Mouse (Mus musculus) kidney, embryonic 14.5 days (tissue): ENCODE results near the gene Mlxip. TPM values are rescaled to one million over a fixed set of nuclear protein-coding genes. Genes with fewer than 3 reads are reported as not detected.

Experiments used
- ATAC-seq: fragments of 200-750 bp; cut with Nextera tagmentation; 2 replicates; pipeline ENCODE4 v1.8.0; 2017; ENCODE audit warnings: moderate number of reproducible peaks, mild to moderate bottlenecking, moderate TSS enrichment, moderate library complexity; ENCODE audit not compliant: low FRiP score, low TSS enrichment
- H3K27ac ChIP-seq: fragments of 300-500 bp; sonication (generic); 2 replicates; pipeline ENCODE4 v1.5.1; 2014; ENCODE audit warnings: low read depth, mild to moderate bottlenecking, low read length, moderate library complexity, mixed read lengths
- H3K27me3 ChIP-seq: fragments of 300-500 bp; sonication (generic); 2 replicates; pipeline ENCODE4 v1.6.1; 2014; ENCODE audit warnings: mild to moderate bottlenecking, low read length; ENCODE audit not compliant: control insufficient read depth, insufficient read depth
- H3K36me3 ChIP-seq: fragments of 300-500 bp; sonication (generic); 2 replicates; pipeline ENCODE4 v1.6.1; 2014; ENCODE audit warnings: low read length, mixed read lengths; ENCODE audit not compliant: control insufficient read depth, insufficient read depth
- H3K4me1 ChIP-seq: fragments of 300-500 bp; sonication (generic); 2 replicates; pipeline ENCODE4 v1.6.1; 2014; ENCODE audit warnings: low read length, mixed read lengths; ENCODE audit not compliant: control insufficient read depth, insufficient read depth
- H3K4me2 ChIP-seq: fragments of 300-500 bp; sonication (generic); replicated peaks from 2 replicates; pipeline ENCODE4 v1.6.1; 2014; ENCODE audit warnings: low read depth, mild to moderate bottlenecking, low read length
- H3K4me3 ChIP-seq: fragments of 300-500 bp; sonication (generic); 2 replicates; pipeline ENCODE4 v1.5.1; 2014; ENCODE audit warnings: mild to moderate bottlenecking, low read length
- H3K9ac ChIP-seq: fragments of 300-500 bp; sonication (generic); 2 replicates; pipeline ENCODE4 v1.6.1; 2014; ENCODE audit warnings: low read depth, mild to moderate bottlenecking, low read length, moderate library complexity
- H3K9me3 ChIP-seq: fragments of 300-500 bp; sonication (generic); 2 replicates; pipeline ENCODE4 v1.6.1; 2016; ENCODE audit warnings: low read length; ENCODE audit not compliant: control insufficient read depth
- WGBS: fragments of 180-500 bp; shearing (Covaris S2); extraction: QIAGEN DNeasy Blood & Tissue Kit; methylation state at CpG from one replicate; pipeline ENCODE4 v1.1.7; 2014; 5-methylcytosine and 5-hydroxymethylcytosine counted together
- polyA plus RNA-seq: library from polyadenylated mRNA; unstranded; fragments of >200 nt; fragmentation: Nextera tagmentation; extraction: Ambion mirVana; gene quantifications from 2 replicates; pipeline ENCODE4 v1.2.1, GENCODE M21; 2014

The Mlxip gene
- polyA plus RNA-seq, 1 experiment from 2014 or later = 26.6 TPM

- Histone ChIP-seq H3K27me3 (peaks cover 3% of the 10 kb centered on the region; the same call in 1 of the 2 replicates), H3K36me3 (no peaks in the 10 kb centered on the region), H3K4me3 (no peak overlapping the region), H3K4me2 (no peak overlapping the region), H3K9ac (no peak overlapping the region), H3K4me1 (no peaks in the 10 kb centered on the region), H3K27ac (no peak overlapping the region), H3K9me3 (no peaks in the 10 kb centered on the region)
- WGBS = 49% methylated on average over 4 of the region's 4 CpGs
- ATAC-seq = no peak
Observed at GRCm38 (mm10) chr5:123499717-123500116, 105.1 kb downstream of the Mlxip start.

- no peak overlapping the region for H3K9ac ChIP-seq
- no peak overlapping the region for H3K4me2 ChIP-seq
- H3K27ac ChIP-seq = no peak overlapping the region
- 85% methylated on average over 4 of the region's 4 CpGs for WGBS
- no peaks in the 10 kb centered on the region for H3K4me1 ChIP-seq
- no peaks in the 10 kb centered on the region for H3K36me3 ChIP-seq
- no peak for ATAC-seq
- no peak overlapping the region for H3K4me3 ChIP-seq
- H3K9me3 ChIP-seq = no peaks in the 10 kb centered on the region
- H3K27me3 ChIP-seq = peaks cover 5% of the 10 kb centered on the region; the same call in 1 of the 2 replicates
Observed at GRCm38 (mm10) chr5:123501973-123502372, 107.4 kb downstream of the Mlxip start.

Other genes starting within 250 kb of the Mlxip start
- 73.9 and 79.4 TPM in 2 replicates for gene Psmd9, start 225.4 kb upstream of the Mlxip start, polyA plus RNA-seq
- not detected in 2 replicates for gene Hpd, start 212.1 kb upstream of the Mlxip start, polyA plus RNA-seq
- gene Wdr66, start 142.7 kb upstream of the Mlxip start, polyA plus RNA-seq = 2.2 and 2.7 TPM in 2 replicates
- gene Bcl7a, start 51.0 kb upstream of the Mlxip start, polyA plus RNA-seq = 39.4 and 43.2 TPM in 2 replicates
- gene Lrrc43, start 94.5 kb downstream of the Mlxip start, polyA plus RNA-seq = not detected in 2 replicates
- not detected in 2 replicates for gene Il31, start 94.7 kb downstream of the Mlxip start, polyA plus RNA-seq
- 1.0 TPM in 1 of 2 replicates, not detected in the other for gene B3gnt4, start 115.7 kb downstream of the Mlxip start, polyA plus RNA-seq
- gene Diablo, start 129.4 kb downstream of the Mlxip start, polyA plus RNA-seq = 113 and 118 TPM in 2 replicates
- 0.34 and 0.49 TPM in 2 replicates for gene Gm49027, start 130.7 kb downstream of the Mlxip start, polyA plus RNA-seq
- gene Vps33a, start 178.2 kb downstream of the Mlxip start, polyA plus RNA-seq = 17.1 and 34.5 TPM in 2 replicates